Mouse (Mus musculus) kidney, adult 9 months (tissue): Measurements from ENCODE around the gene Kat14.

Experiments used
- DNase-seq: peaks from one replicate; pipeline ENCODE4 v3.0.0; 2022

Kat14 gene

DNA sequence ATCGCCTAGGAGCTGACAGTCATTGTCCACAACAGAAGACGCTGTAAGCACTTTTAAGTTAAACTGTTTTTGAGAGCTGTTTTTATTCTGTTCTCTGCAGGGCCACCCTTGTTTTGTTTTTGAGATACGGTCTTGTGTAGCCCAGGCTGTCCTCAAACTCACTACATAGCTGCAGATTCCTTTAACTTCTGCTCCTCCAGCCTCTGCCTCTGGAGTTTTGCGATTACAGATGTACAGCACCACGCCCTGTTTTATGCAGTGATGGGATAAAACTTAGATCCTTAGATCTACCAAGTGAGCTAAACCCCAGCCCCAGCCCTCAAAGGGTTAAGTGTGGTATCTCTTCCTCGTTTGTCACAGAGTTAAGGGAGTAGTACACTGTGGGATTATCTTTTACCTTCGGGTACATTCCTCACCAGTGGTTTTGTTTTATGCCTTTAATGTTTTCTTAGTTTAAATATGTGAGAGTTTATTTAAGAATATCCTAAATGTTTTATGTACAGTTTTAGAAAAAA lies 13.9 kb downstream of the Kat14 start:
- DNase-seq = no peak

- DNase-seq = no peak
Measured at GRCm38 (mm10) chr2:144386296-144386695, 17.5 kb downstream of the Kat14 start.

GRCm38 (mm10) chr2:144388416-144388815 lies 19.6 kb downstream of the Kat14 start:
- DNase-seq = peak; percentile 47

GRCm38 (mm10) chr2:144399531-144399930 lies 30.7 kb downstream of the Kat14 start:
- no peak for DNase-seq

- DNase-seq = no peak
Measured at GRCm38 (mm10) chr2:144400659-144401058, 31.9 kb downstream of the Kat14 start.

DNA sequence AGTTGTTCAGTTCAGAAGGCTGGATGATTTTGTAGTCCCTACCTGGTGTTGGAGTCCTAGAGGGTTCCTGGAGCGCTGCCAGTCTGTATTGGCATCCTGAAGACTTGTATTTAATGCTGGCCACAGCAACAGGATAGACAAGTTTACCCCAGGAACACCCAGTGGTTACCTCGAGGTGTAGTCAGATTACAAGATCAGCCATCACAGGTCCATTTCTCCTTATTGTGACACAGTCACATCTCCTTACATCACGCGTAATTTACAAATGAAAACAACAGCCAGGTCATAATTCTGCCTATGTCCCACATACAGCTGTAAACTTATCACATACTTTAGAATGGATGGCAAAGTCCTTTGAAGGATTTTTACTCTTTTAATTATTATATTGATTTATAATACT lies 40.3 kb downstream of the Kat14 start:
- DNase-seq = no peak

DNA sequence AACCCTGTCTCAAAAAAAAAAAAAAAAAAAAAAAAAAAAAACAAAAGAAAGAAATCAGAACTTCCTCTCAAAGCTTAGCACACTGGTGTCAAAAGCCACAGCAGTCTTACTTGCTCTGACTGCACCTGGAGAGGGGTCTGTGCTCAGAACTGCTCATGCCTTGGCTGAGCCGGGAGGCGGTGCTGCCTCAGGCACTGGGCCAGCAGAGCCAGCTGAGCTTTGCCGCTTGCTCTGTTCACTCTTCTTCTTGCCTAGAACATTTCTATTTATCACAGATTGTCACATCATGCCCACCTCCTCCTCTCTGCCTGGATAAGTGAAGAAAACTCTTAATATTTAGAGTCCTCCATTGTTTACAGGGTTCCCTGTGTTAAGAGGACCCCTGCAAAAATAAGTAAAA lies 41.8 kb downstream of the Kat14 start:
- no peak for DNase-seq

DNA sequence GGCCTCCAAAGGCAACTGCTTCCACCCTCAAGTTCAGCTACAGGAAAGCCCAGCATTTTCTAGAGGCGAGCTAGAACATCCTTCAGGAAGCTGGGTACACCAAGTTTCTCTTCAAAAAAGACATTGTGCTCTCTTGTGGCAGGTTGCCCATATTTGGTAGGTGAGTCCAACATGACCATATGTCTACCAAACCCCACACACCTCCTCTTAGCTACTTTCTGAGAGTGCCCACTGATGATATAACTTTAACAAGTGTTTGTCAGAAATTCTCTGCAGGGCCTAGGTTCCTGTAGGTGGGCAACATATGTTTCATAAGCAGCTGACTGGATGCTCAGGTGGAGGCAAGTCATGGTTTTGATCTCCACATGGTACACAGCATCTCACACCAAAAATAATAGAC lies 45.9 kb downstream of the Kat14 start:
- DNase-seq = no peak

DNA sequence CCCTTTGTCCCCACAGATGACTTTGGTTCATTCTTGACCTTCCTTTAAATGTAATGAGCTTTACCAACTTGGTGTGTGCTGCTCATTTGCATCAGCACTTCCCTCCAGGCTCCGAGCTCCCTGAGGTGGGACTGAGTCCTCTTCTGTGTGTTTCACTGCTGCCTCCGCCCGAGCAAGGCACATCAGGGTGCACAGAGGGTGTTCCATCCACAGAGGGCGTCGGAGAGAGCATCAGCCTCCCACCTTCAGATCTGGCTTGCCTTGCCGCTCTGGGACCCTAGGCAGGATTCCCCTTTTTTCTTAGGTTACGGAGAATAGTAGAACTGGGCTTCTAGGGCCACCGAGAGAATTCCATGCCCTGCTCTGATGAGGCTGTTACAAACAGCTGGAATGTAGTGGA lies 48.1 kb downstream of the Kat14 start:
- no peak for DNase-seq

GRCm38 (mm10) chr2:144418062-144418461 lies 49.3 kb downstream of the Kat14 start:
- DNase-seq = peak; percentile 62

DNA sequence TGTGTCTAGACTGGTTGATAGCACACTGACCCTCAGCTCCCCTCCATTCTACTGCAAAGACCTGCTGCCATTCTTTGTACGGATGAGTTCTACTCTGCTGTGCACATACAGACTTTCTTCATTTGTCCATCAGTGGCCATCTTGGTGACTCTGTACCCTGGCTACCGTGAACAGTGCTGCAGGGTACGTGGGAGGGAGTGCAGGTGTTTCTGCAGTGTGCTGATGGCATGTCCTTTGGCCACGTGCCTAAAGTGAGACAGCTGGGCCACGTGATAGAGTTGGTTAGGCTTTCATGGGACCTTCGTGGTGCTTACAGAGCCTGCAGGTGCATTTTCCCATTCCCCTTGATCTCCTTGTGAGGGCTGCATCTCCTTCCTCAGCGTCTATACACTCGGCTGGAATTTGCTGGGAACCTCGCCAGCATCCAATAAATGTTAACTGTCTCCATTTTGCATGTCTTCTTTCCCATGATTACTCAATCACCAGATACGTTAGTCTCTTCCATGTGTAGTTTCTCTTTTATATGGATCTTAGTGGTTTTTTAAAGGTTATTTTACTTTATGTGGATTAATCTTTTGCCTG lies 53.4 kb downstream of the Kat14 start:
- DNase-seq = no peak

GRCm38 (mm10) chr2:144425761-144426160 lies 57.0 kb downstream of the Kat14 start:
- DNase-seq = peak; percentile 52

DNA sequence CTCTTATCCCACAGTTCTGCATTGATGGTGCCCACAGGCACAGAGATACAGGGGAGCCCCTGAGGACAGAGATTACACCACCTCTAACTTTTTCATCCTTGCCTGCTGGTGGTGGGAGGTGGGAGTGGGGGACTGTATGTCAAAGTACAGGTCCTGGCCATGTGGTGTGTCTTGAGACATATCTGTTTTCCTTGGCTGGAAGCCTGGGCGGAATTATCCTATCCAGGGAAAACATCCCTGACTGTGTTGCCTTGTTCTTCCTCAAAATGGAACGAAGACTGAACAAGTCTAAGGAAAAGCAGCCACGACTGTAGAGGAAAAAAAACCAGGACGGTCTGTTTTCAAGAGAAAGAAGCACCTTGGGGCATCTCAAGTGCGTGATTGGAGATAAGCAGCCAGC lies 59.1 kb downstream of the Kat14 start:
- DNase-seq = no peak

DNA sequence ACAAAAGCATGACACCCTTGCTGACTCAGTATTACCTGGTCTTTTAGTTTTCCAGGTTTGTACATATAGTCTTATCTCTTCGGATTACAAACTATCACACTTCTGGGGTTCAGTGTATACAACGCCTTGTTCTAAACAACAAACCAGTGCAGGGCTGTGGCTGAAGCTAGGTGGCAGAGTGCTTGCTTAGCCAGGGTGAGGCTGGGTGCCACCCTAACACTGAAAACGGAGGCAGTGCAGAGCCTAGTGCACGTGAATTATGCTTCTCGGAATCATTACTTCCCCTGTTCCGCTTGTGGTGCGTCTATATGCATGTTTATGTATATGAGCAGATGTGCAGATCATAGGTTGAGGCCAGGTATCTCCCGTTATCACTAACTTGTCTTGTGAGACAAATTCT lies 59.9 kb downstream of the Kat14 start:
- no peak for DNase-seq

DNA sequence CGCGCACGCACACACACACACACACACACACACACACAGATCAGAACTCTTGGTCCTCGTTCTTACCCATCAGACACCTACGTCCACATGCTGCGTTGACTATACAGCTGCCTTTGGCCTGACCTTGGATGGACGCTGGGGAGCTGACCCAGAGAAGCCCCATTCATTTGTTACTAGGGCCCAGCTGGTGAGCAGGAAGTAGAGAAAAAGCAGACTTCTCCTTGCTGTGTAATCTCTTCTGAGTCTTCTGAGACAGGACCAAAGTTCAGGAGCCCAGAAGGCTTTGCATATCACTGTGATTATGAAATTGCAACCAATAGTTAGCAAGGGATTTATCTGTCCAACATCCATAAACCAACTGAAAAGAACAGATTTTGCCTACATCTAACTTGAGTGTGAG lies 60.4 kb downstream of the Kat14 start:
- peak; percentile 19 for DNase-seq

DNA sequence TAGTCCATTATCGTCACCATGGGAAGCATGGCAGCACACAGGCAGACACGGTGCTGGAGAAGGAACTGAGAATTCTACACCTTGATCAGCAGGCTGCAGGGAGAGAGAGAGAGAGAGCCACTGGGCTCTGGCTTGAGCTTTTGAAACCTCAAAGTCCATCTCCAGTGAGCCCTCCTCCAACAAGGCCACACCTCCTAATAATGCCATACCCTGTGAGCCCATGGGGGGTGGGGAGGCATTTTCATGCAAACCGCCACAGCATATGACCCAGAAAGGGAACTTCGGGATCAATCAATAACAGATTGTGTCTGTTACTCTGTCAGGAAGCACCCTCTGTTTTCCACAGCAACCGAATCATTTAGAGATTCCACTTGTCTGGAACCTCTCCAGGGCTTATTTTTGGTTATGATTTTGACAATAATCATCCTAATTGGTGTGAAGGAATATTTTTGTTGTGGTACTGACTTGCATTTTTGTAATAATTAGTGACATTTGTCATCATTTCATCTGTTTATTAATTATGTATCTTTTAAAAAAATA lies 62.6 kb downstream of the Kat14 start:
- no peak for DNase-seq

DNA sequence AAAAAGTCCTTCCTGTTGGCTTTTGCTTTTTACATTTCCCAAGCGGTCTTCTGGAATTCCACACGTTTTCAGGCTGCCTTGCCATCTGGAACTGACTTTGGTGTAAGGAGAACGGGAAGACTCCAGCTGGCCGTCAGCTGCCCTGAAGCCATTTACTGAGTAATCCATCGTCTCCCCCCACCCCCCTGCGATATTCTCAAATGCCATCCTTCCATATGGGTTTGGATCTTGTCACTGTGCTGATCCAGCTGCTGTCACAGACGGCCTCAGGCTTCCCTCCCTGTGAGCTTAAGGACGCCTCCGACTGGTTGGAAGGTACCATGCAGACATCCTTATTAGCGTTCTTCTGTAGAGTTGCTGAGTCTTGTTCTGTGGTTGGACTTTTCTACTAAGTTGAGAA lies 66.9 kb downstream of the Kat14 start:
- no peak for DNase-seq

- DNase-seq = no peak
Measured at GRCm38 (mm10) chr2:144438424-144438823, 69.6 kb downstream of the Kat14 start.

DNA sequence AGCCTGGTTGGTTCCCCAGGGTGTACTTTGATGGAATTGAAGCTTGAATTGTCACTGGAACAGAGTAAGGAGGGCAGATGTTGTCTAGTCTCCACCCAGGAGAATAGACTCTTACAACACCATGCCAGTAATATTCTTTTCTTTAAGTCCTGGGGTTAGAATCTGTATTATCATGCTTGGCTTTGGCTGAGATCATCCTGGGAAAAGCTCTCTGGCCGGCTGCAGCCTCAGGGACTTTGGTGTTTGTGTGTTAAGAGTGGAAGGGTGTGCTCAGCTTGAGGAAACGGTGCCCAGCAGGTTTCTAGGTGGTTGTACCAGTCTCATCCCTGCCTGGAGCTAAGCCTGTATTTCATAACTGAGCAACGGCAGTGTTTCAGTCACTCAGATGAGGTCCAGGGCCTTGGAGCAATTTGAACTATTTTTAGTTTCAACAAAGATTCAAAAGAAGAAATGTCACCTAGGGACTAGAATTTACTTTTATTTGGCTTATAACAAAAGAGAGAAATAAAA lies 70.5 kb downstream of the Kat14 start:
- no peak for DNase-seq

DNA sequence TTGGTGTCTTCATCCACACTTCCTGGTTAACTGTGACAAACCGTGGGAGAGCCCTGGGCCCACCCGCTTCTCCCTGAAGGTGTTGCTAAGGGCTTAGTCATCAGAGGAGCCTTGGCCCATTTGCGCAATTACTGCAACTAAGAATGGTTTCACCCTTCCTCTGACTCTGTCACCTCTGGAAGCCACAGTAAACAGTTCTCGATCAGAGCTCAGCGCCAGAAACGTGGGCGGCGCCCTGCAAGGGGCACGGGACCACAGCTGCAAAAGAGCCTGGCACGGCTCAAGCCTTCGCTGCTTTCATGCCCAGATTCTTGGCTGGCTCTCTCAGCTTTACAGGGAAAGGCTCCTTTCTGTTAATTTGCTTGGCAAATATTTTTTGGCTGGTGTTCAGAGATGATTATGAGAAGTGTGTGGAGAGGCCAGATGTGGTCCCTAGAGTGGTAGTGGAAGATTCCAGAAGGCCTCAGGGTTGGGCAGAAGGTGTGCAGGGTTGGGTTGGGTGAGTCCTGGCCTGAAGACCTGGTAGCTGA lies 72.7 kb downstream of the Kat14 start:
- DNase-seq = no peak

DNA sequence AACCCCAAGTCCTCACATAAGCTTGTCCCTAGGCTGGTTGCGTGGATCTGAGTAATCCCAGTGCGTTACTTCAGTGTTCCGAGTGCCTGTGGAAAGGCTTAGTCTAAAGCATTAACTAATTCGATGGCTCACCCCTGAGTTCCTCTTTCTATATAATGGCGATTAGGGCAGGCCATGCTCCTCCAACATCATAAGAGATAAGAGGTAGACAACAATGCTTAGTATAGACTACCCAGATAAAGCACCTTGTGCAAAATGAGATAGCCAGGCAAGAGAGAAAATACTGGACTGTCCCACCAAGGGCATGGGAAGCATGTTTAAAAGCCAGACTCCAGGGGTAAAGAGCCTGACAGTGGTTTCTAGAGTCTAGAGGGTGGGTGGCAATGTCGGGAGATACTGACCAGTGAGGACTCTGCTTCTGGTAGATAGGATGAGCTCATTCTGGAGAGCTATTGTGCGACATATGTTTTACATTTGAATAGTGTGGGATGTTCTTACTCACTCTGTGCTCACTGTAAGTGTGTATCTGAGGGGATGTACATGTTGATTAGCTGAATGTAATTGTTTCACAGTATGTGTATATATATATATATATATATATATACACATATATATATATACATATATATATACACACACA lies 77.7 kb downstream of the Kat14 start:
- DNase-seq = no peak

DNA sequence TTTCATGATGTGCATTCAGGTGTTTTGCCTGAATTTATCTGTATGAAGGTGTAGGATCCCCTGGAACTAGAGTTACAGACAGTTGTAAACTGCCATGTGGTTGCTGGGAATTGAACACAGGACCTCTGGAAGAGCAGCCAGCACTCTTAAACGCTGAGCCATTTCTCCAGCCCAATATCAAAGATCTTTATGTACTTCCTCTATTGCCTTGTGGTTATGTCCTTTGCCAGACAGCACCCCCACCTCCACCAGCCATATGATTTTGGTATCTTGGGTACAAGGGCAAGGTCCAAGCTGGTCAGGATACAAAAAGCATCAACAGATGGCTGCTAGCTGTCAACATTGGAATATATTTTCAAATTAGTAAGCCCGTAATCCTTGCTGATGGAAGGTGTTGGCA lies 81.6 kb downstream of the Kat14 start:
- no peak for DNase-seq

DNA sequence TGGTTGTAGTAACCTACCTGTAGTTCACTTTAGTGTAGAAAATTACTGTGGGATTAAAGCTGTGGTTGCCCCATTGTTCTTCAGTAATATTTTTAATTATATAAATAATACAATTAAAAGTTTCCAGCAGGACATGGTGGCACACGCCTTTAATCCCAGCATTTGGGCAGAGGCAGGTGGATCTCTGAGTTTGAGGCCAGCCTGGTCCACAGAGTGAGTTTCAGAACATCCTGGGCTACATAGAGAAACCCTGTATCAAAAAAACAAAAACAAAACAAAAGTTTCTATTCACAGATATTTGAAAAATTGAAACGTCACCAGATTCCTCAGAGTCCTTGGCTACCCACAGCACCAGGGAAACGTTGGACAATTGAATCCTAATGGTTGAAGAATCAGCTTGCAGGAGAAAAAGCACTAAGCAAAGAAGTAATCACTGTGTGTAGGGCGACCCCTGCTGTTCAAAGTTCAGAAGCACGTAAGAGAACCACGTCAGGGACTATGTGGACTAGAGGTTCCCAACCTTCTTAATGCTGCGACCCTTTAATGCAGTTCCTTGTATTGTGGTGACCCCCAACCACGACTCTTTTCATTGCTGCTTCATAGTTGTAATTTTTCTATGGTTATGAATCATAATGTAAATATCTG lies 83.7 kb downstream of the Kat14 start:
- peak; percentile 84 for DNase-seq
